Mouse (Mus musculus): Measurements from ENCODE around the gene Mylpf. TPM values are rescaled to one million over a fixed set of nuclear protein-coding genes. Genes with fewer than 3 reads are reported as not detected.
"Not testable (repeated sequence)": the region's sequence is repeated elsewhere in the genome, so short reads cannot be mapped to it uniquely, and the experiment has no call there.

The Mylpf gene
- total and polyA plus RNA-seq, 3 experiments, result 0.74 to 3.5 (median 3.5) TPM

DNA sequence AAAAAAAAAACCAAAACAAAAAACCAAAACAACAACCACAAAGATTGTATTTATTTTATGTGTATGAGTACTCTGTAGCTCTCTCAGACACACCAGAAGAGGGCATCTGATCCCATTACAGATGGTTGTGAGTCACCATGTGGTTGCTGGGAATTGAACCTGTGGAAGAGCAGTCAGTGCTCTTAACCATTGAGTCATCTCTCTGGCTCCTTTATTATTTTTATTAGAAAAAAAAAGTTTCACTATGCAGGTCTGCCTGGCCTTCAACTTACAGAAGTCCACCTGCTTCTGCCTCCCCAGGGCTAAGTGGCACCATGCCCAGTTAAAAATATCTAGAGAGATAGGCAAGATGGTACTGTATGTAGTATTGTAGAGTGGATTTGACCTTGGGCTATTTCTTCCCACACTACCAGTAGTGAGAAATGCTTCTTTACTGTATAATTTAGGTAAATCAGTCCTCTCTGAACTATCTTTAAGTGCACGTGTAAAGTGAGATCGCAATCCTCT, 34.7 kb downstream of the Mylpf start:
- WGBS, result 56% methylated on average over 2 of the region's 2 CpGs
- TF ChIP-seq POLR2A (IDR thresholded peaks at IDR 0.05; ENCODE audit: insufficient read depth, low read depth, low read length), result no peak
- no peak for TF ChIP-seq CTCF (IDR thresholded peaks at IDR 0.05)
- no peak for TF ChIP-seq EP300 (IDR thresholded peaks at IDR 0.05; ENCODE audit: insufficient read depth, low read depth, low read length)
- no peak for DNase-seq
- 0 out of 2 replicates have a peak, but pooled peaks cover 1% of the 10 kb centered on the region for H3K79me2 ChIP-seq (replicated peaks; ENCODE audit: control insufficient read depth, insufficient read depth, low read length)
- H3K9ac ChIP-seq (ENCODE audit: low read depth, low read length), result peak overlapping the region; percentile 91
- no peaks in the 10 kb centered on the region for H3K27me3 ChIP-seq (ENCODE audit: control insufficient read depth, insufficient read depth, low read length)
- intact Hi-C loops (cut with DNase I), result no loop called here
- H3K36me3 ChIP-seq (ENCODE audit: control insufficient read depth, insufficient read depth, low read length), result no peaks in the 10 kb centered on the region; the same call in 1 of the 2 replicates
- peak overlapping the region; percentile 97 for H3K27ac ChIP-seq
- peaks cover 8% of the 10 kb centered on the region for H3K4me1 ChIP-seq (ENCODE audit: control insufficient read depth, insufficient read depth, low read length)
- H3K4me3 ChIP-seq, result no peak overlapping the region

DNA sequence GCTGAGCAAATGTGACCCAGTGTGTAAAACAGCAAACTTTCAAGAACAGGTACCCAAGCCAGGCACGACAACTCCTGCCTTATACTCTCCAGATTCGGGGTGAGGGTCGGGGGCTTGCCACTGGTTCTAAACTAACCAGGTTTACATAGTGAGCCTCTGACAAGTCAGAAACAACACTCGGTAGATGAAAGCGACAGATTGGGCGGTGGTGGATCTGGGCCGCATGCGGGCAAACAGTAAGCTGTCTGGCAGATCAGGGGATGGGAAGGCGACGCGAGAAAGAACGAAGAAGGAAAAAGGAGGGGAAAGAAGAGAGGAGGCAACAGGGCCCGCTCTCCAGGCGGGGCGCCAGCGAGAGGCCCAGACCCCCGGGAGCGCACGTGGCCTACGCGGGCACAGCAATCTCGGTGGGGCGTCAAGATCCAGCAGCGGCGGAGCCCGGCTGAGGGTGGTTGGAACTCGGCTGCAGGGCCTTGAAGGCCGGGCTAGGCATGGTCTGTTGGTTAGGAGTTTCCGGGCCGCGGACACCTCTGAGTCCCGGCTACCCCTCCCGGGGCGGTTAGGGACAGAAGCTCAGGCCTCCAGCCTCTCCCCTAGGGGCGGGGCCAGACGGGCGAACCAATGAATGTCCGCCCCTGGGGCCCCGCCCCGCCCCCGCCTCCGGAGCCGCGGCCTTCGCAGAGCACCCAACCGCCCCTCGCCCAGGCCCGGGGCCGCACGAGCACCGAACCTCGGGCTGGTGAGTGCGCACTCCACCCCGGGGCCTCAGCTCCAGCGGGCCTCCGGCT, 35.4 kb downstream of the Mylpf start, which contains the start of gene Zfp771:
Zfp771 (plus strand) TSS at position 405 of the 788 bp plus-strand sequence.
- intact Hi-C loops (cut with DNase I), result no loop called here
- WGBS, result 2% methylated on average over 56 of the region's 56 CpGs
- DNase-seq, result peak; percentile 95 to 96
- Histone ChIP-seq H3K4me3 (peak within 1 kb of the TSS; percentile 70), H3K27me3 (ENCODE audit: control insufficient read depth, insufficient read depth, low read length) (no peaks in the 10 kb centered on the region), H3K79me2 (replicated peaks; ENCODE audit: control insufficient read depth, insufficient read depth, low read length) (0 out of 2 replicates have a peak, but pooled peaks cover 1% of the 10 kb centered on the region), H3K27ac (peak within 1 kb of the TSS; percentile 97), H3K36me3 (ENCODE audit: control insufficient read depth, insufficient read depth, low read length) (no peaks in the 10 kb centered on the region; the same call in 1 of the 2 replicates), H3K4me1 (ENCODE audit: control insufficient read depth, insufficient read depth, low read length) (peaks cover 8% of the 10 kb centered on the region), H3K9ac (ENCODE audit: low read depth, low read length) (peak within 1 kb of the TSS; percentile 96)
- TF ChIP-seq EP300 (IDR thresholded peaks at IDR 0.05; ENCODE audit: insufficient read depth, low read depth, low read length), result no peak
- peak; percentile 39 for TF ChIP-seq CTCF (IDR thresholded peaks at IDR 0.05)
- TF ChIP-seq POLR2A (IDR thresholded peaks at IDR 0.05; ENCODE audit: insufficient read depth, low read depth, low read length), result peak; percentile 83

DNA sequence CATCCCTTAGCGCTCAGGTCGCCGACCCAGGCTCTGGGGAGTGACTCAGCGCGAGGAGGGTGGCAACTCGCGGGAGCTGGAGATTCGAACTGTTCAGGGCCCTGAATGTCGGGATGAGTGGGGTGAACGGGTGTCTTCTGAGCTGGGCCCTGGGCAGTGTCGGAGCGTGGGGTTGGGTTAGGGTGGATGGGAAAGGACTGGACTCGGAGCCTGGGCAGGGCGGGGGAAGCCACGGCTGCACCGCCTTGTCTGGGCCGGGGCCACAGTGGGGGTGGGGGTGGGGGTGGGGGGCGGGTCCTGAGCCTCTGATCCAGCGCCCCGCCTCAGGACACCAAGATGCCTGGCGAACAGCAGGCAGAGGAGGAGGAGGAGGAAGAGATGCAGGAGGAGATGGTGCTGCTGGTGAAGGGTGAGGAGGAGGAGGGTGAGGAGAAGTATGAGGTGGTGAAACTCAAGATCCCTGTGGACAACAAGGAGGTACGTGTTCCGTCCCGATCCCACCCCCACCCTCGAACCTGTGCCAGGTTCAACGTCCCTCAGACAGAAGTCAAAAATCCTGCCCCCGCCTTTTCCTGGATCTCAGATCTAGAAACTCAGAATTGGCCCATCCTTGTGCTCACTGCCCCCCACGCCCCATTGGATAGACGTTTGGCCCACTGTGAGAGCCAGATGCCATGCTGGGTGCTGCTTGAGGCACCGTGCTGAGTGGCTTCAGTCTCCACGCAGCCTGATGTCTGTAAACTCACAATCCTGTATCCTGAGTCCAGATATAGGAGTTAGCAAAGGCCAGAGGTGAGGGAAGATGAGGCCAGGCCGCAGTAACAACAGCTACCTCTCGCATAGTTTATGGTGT, 36.2 kb downstream of the Mylpf start:
- 0 out of 2 replicates have a peak, but pooled peaks cover 1% of the 10 kb centered on the region for H3K79me2 ChIP-seq (replicated peaks; ENCODE audit: control insufficient read depth, insufficient read depth, low read length)
- no peak for TF ChIP-seq EP300 (IDR thresholded peaks at IDR 0.05; ENCODE audit: insufficient read depth, low read depth, low read length)
- TF ChIP-seq POLR2A (IDR thresholded peaks at IDR 0.05; ENCODE audit: insufficient read depth, low read depth, low read length), result no peak
- no peak for TF ChIP-seq CTCF (IDR thresholded peaks at IDR 0.05)
- intact Hi-C loops (cut with DNase I), result no loop called here
- H3K4me3 ChIP-seq, result peak overlapping the region; percentile 70
- H3K27ac ChIP-seq, result peak overlapping the region; percentile 97
- peaks cover 8% of the 10 kb centered on the region for H3K4me1 ChIP-seq (ENCODE audit: control insufficient read depth, insufficient read depth, low read length)
- no peaks in the 10 kb centered on the region for H3K27me3 ChIP-seq (ENCODE audit: control insufficient read depth, insufficient read depth, low read length)
- no peak for DNase-seq
- peak overlapping the region; percentile 96 for H3K9ac ChIP-seq (ENCODE audit: low read depth, low read length)
- 9% methylated on average over 31 of the region's 33 CpGs for WGBS
- H3K36me3 ChIP-seq (ENCODE audit: control insufficient read depth, insufficient read depth, low read length), result no peaks in the 10 kb centered on the region; the same call in 1 of the 2 replicates

DNA sequence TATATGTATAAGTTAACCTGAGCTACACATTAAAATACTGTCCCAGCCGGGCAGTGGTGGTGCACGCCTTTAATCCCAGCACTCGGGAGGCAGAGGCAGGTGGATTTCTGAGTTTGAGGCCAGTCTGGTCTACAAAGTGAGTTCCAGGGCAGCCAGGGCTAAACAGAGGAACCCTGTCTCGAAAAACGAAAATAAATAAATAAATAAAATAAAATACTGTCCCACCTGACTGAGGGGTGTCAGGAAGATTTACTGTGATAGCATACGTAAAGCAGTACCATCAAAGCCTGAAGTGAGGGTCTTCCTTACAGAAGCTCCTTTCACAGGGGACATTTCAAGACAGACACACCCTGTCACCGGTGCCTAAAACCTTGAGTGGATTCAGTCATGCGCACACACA, 41.8 kb downstream of the Mylpf start:
- intact Hi-C loops (cut with DNase I), result loop anchor here (5.0 kb wide), 1 partner anchor 262 kb away; the partner anchor contains the start of gene Srcap
- H3K4me1 ChIP-seq (ENCODE audit: control insufficient read depth, insufficient read depth, low read length); DNase-seq; H3K4me3 ChIP-seq; H3K27me3 ChIP-seq (ENCODE audit: control insufficient read depth, insufficient read depth, low read length); H3K9ac ChIP-seq (ENCODE audit: low read depth, low read length); H3K79me2 ChIP-seq (replicated peaks; ENCODE audit: control insufficient read depth, insufficient read depth, low read length); H3K27ac ChIP-seq; H3K36me3 ChIP-seq (ENCODE audit: control insufficient read depth, insufficient read depth, low read length): not testable (repeated sequence)
- WGBS, result 90% methylated on average over 8 of the region's 8 CpGs

DNA sequence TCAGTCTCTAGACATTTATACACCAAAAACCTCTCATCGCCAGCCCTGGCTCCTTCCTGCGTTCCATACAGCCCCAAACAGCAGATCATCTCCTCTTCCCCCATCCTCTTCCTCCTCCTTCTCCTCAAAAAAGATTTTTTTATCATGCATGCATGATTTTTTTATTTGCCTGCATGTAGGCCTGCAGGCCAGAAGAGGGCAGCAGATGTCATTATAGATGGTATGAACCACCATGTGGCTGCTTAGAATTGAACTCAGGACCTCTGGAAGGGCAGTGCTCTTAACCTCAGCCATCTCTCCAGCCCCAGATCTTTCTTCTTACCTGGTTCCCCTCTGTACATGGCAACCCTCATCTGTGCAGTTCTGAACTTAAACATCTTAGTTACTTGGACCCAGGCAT, 43.7 kb downstream of the Mylpf start:
- no peak for DNase-seq
- Histone ChIP-seq H3K4me3 (no peak overlapping the region), H3K4me1 (ENCODE audit: control insufficient read depth, insufficient read depth, low read length) (peaks cover 2% of the 10 kb centered on the region), H3K27me3 (ENCODE audit: control insufficient read depth, insufficient read depth, low read length) (no peaks in the 10 kb centered on the region), H3K9ac (ENCODE audit: low read depth, low read length) (no peak overlapping the region), H3K79me2 (replicated peaks; ENCODE audit: control insufficient read depth, insufficient read depth, low read length) (0 out of 2 replicates have a peak, but pooled peaks cover 1% of the 10 kb centered on the region), H3K36me3 (ENCODE audit: control insufficient read depth, insufficient read depth, low read length) (no peaks in the 10 kb centered on the region), H3K27ac (no peak overlapping the region)
- WGBS, result 59% methylated on average over 2 of the region's 2 CpGs
- intact Hi-C loops (cut with DNase I), result loop anchor here (5.0 kb wide), 1 partner anchor 260 kb away; the partner anchor contains the start of gene Srcap
- no peak for TF ChIP-seq EP300 (IDR thresholded peaks at IDR 0.05; ENCODE audit: insufficient read depth, low read depth, low read length)
- TF ChIP-seq POLR2A (IDR thresholded peaks at IDR 0.05; ENCODE audit: insufficient read depth, low read depth, low read length), result no peak
- peak; percentile 74 for TF ChIP-seq CTCF (IDR thresholded peaks at IDR 0.05)
